Mouse (Mus musculus) layer of hippocampus, adult 8-10 months (tissue): ENCODE data around the gene Asb16. TPM values are rescaled to one million over a fixed set of nuclear protein-coding genes. Genes with fewer than 3 reads are reported as not detected.

Experiments used
- microRNA-seq, 2 experiments: library from miRNA; unstranded; fragments of <30 nt; microRNA quantifications; one replicate each; pipeline ENCODE4 v1.2.0; 2022
- total RNA-seq, 4 experiments: library from RNA; stranded (reverse); gene quantifications; 2 replicates each; pipeline ENCODE4 v1.2.4; 2022

Gene Asb16
- total RNA-seq, 4 experiments from 2014 or later: 2.1 to 2.4 (median 2.2) TPM

Small RNA genes lying within 50 kb of the gene (microRNA-seq; reads per million reads assigned to microRNA genes)
- gene Mir8101: 2.0 to 2.6 reads per million in 2 experiments

Other genes starting within 250 kb of the Asb16 start
- 100 to 1,000 TPM in 1 of 4 experiments, 10 to 100 TPM in 3; 88.8 to 102 (median 95.8) TPM for gene Mpp3, start 240.3 kb upstream of the Asb16 start, total RNA-seq
- not detected for gene Cd300lg, start 227.2 kb upstream of the Asb16 start, total RNA-seq
- gene Mpp2, start 180.2 kb upstream of the Asb16 start, total RNA-seq: 100 to 1,000 TPM; 118 to 152 (median 135) TPM
- gene Ppy, start 167.4 kb upstream of the Asb16 start, total RNA-seq: not detected
- not detected for gene Pyy, start 160.9 kb upstream of the Asb16 start, total RNA-seq
- gene Nags, start 123.2 kb upstream of the Asb16 start, total RNA-seq: under 1 TPM in 1 of 4 experiments, not detected in 3; 0.29 TPM
- gene Tmem101, start 112.3 kb upstream of the Asb16 start, total RNA-seq: 10 to 100 TPM; 22.6 to 27.3 (median 25.1) TPM
- 10 to 100 TPM; 53.5 to 61.6 (median 58.8) TPM for gene Lsm12, start 83.4 kb upstream of the Asb16 start, total RNA-seq
- 10 to 100 TPM; 66.0 to 74.2 (median 70.4) TPM for gene G6pc3, start 79.1 kb upstream of the Asb16 start, total RNA-seq
- 100 to 1,000 TPM; 219 to 252 (median 232) TPM for gene Hdac5, start 38.6 kb upstream of the Asb16 start, total RNA-seq
- 1 to 10 TPM in 1 of 4 experiments, under 1 TPM in 3; 0.62 to 1.2 (median 0.64) TPM for gene BC030867, start 19.9 kb upstream of the Asb16 start, total RNA-seq
- 10 to 100 TPM; 61.4 to 72.0 (median 67.7) TPM for gene Tmub2, start 16.2 kb downstream of the Asb16 start, total RNA-seq
- gene Atxn7l3, start 27.9 kb downstream of the Asb16 start, total RNA-seq: 100 to 1,000 TPM; 153 to 169 (median 157) TPM
- 100 to 1,000 TPM; 106 to 122 (median 120) TPM for gene Ubtf, start 51.0 kb downstream of the Asb16 start, total RNA-seq
- gene Slc4a1, start 97.5 kb downstream of the Asb16 start, total RNA-seq: under 1 TPM in 2 of 4 experiments, not detected in 2; 0.10 to 0.11 TPM
- gene Rundc3a, start 124.7 kb downstream of the Asb16 start, total RNA-seq: 100 to 1,000 TPM; 420 to 453 (median 428) TPM
- 10 to 100 TPM; 62.0 to 72.4 (median 64.6) TPM for gene Slc25a39, start 139.2 kb downstream of the Asb16 start, total RNA-seq
- 100 to 1,000 TPM in 2 of 4 experiments, 10 to 100 TPM in 2; 61.9 to 191 (median 114) TPM for gene Grn, start 161.6 kb downstream of the Asb16 start, total RNA-seq
- 10 to 100 TPM; 77.6 to 94.7 (median 85.7) TPM for gene Fam171a2, start 178.9 kb downstream of the Asb16 start, total RNA-seq
- 1 to 10 TPM; 1.1 to 3.2 (median 2.7) TPM for gene Itga2b, start 201.4 kb downstream of the Asb16 start, total RNA-seq